Mouse (Mus musculus): ENCODE results near the gene Dhh. TPM values are rescaled to one million over a fixed set of nuclear protein-coding genes. Genes with fewer than 3 reads are reported as not detected.
"Not testable (repeated sequence)": the region's sequence is repeated elsewhere in the genome, so short reads cannot be mapped to it uniquely, and the experiment has no call there.

The Dhh gene
- polyA plus RNA-seq, 1 experiment from 2014 or later: 0.24 TPM

GRCm38 (mm10) chr15:98928598-98929240 lies 30.4 kb upstream of the Dhh start:
- Histone ChIP-seq H3K4me3 (peak overlapping the region; percentile 19; the same call in 1 of the 2 replicates), H3K36me3 (replicated peaks) (peaks cover 28% of the 10 kb centered on the region), H3K27ac (no peak overlapping the region), H3K27me3 (ENCODE audit: poor library complexity, severe bottlenecking) (no peaks in the 10 kb centered on the region), H3K4me1 (peaks cover 29% of the 10 kb centered on the region), H3K9me3 (no peaks in the 10 kb centered on the region)
- peak; percentile 74 for DNase-seq (ENCODE audit: extremely low spot score, low spot score)
- 19% methylated on average over 13 of the region's 13 CpGs for WGBS

GRCm38 (mm10) chr15:98927566-98927965 lies 29.2 kb upstream of the Dhh start:
- no peaks in the 10 kb centered on the region for H3K9me3 ChIP-seq
- no peak overlapping the region for H3K27ac ChIP-seq
- no peak for DNase-seq (ENCODE audit: extremely low spot score, low spot score)
- no peak overlapping the region for H3K4me3 ChIP-seq
- 87% methylated on average over 5 of the region's 5 CpGs for WGBS
- peaks cover 23% of the 10 kb centered on the region for H3K4me1 ChIP-seq
- H3K36me3 ChIP-seq (replicated peaks): peaks cover 22% of the 10 kb centered on the region
- H3K27me3 ChIP-seq (ENCODE audit: poor library complexity, severe bottlenecking): no peaks in the 10 kb centered on the region

DNA sequence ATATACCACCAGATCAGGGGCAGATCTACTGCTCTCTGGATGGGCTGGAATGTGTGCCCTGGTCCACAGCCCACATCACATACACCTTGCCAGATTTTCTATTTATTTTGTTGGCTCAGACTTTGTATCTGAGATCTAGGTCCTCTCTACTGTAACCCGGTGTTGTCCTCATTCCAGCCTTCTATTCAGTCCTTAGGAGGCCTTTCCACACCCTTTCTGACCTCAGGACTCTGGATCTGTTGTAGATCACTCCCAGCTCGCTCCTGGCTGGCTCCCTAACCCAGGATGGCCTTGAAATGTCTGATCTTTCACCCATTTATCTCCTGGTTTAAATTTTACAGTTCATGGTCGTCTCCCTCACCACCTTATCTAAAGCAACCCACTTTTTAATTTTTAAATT lies 26.3 kb upstream of the Dhh start:
- Histone ChIP-seq H3K9me3 (no peaks in the 10 kb centered on the region), H3K4me1 (peaks cover 14% of the 10 kb centered on the region), H3K36me3 (replicated peaks) (peaks cover 6% of the 10 kb centered on the region), H3K27me3 (ENCODE audit: poor library complexity, severe bottlenecking) (no peaks in the 10 kb centered on the region), H3K4me3 (no peak overlapping the region), H3K27ac (no peak overlapping the region)
- DNase-seq (ENCODE audit: extremely low spot score, low spot score): no peak
- 85% methylated on average over 3 of the region's 3 CpGs for WGBS

GRCm38 (mm10) chr15:98923031-98923537 lies 24.7 kb upstream of the Dhh start:
- 87% methylated on average over 2 of the region's 2 CpGs for WGBS
- Histone ChIP-seq H3K27me3 (ENCODE audit: poor library complexity, severe bottlenecking) (no peaks in the 10 kb centered on the region), H3K4me1 (peaks cover 6% of the 10 kb centered on the region)

GRCm38 (mm10) chr15:98922581-98922980 lies 24.2 kb upstream of the Dhh start:
- H3K9me3 ChIP-seq: no peaks in the 10 kb centered on the region
- H3K4me3 ChIP-seq: no peak overlapping the region
- peaks cover 6% of the 10 kb centered on the region for H3K4me1 ChIP-seq
- DNase-seq (ENCODE audit: extremely low spot score, low spot score): no peak
- no peaks in the 10 kb centered on the region for H3K27me3 ChIP-seq (ENCODE audit: poor library complexity, severe bottlenecking)
- H3K27ac ChIP-seq: no peak overlapping the region
- WGBS: 78% methylated on average over 3 of the region's 3 CpGs
- H3K36me3 ChIP-seq (replicated peaks): peaks cover 6% of the 10 kb centered on the region

More at GRCm38 (mm10) chr15:98923031-98923537, 24.7 kb upstream of the Dhh start:
- no peak overlapping the region for H3K27ac ChIP-seq
- DNase-seq (ENCODE audit: extremely low spot score, low spot score): no peak
- H3K9me3 ChIP-seq: no peaks in the 10 kb centered on the region
- H3K36me3 ChIP-seq (replicated peaks): peaks cover 6% of the 10 kb centered on the region
- H3K4me3 ChIP-seq: no peak overlapping the region

DNA sequence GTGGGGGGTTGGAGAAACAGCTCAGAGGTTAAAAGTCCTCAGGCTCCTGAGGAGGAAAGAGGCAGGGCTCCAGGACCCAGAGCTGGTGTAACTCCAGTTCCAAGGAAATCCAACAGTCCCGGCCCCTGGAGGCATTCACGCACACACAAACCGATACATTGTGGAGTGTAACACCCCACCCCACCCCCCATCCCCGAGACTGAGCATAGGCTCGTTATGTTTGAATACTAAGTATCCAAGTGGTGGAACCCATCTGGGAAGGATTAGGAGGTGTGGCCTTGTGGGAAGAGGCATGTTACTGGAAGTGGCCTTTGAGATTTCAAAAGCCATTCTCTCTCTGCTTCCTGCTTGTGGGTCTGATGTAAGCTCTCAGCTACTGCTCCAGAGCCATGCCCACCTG lies 23.2 kb upstream of the Dhh start:
- peaks cover 6% of the 10 kb centered on the region for H3K36me3 ChIP-seq (replicated peaks)
- no peak overlapping the region for H3K27ac ChIP-seq
- no peaks in the 10 kb centered on the region for H3K27me3 ChIP-seq (ENCODE audit: poor library complexity, severe bottlenecking)
- no peaks in the 10 kb centered on the region for H3K9me3 ChIP-seq
- no peak overlapping the region for H3K4me3 ChIP-seq
- DNase-seq (ENCODE audit: extremely low spot score, low spot score): no peak
- WGBS: 82% methylated on average over 5 of the region's 5 CpGs
- H3K4me1 ChIP-seq: peaks cover 14% of the 10 kb centered on the region

DNA sequence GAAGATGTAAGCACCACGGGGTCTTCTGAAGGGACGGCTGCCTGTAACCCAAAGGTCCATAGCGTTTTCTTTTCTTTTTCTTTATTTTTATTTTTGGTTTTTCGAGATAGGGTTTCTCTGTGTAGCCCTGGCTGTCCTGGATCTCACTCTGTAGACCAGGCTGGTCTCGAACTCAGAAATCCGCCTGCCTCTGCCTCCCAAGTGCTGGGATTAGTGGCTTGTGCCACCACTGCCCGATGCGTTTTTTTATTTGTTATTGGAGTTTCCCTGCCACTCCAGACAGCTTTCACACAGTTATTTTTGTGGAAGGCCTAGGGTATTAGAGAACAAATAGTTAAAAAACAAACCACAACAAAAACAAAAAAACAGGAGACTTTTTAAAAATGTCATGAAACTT lies 20.2 kb upstream of the Dhh start:
- not testable (repeated sequence) for DNase-seq (ENCODE audit: extremely low spot score, low spot score); H3K9me3 ChIP-seq; H3K27me3 ChIP-seq (ENCODE audit: poor library complexity, severe bottlenecking)
- Histone ChIP-seq H3K27ac (peak overlapping the region; percentile 95), H3K4me3 (peak overlapping the region; percentile 95), H3K4me1 (peaks cover 28% of the 10 kb centered on the region), H3K36me3 (replicated peaks) (peaks cover 21% of the 10 kb centered on the region)
- 34% methylated on average over 8 of the region's 8 CpGs for WGBS

DNA sequence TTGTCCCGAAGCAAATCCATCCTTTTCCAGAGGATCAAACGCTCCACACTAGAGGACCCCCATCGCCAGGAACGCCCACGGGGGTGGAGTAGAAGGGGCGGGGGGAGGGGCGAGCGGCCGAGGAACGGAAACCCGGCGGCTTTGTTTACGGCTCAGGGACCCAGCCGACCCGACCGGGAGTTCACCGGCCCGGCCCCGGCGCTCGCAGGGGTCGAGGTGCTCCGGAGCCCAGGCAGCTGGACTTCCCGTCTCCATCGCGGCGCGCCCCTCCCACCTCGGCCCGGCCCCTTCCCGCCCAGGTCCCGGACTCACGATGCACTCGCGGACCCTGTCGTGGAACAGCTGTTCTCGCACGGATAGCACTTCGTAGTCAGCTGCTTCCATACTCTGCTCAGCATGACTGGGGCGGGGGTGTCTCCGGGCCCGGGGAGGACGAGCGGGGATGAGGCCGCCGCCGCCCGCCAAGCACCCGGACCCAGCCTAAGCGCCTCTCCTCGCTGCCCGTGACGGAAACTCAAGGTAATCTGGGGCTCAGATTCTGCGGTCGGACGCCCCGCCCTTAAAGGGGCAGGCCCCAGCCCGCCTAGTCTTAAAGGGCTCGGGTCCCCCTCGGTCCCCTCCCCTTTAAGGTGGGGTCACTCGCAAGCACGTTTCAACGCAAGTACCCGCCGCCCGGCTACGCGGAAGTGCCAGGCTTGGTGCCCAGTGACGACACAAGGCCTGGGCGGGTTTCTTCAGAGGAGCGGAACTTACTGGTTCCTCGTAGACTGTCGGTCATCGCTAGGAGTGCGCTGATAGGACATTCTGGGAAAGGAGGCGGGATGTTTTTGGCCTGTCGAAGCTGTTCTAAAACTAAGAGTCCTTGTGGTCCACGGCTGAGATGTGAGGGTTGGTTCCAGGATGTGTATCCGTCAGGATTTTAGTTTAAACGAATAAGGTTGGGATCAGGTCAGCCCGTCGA lies 19.5 kb upstream of the Dhh start, which contains the start of gene Lmbr1l:
TSS of gene Lmbr1l (minus strand) at position 694 of the 961 bp plus-strand sequence.
- peaks cover 28% of the 10 kb centered on the region for H3K36me3 ChIP-seq (replicated peaks)
- under 1% methylated on average over 81 of the region's 82 CpGs for WGBS
- peak within 1 kb of the TSS; percentile 95 for H3K27ac ChIP-seq
- DNase-seq (ENCODE audit: extremely low spot score, low spot score): peak; percentile 99
- H3K4me1 ChIP-seq: peaks cover 28% of the 10 kb centered on the region
- no peaks in the 10 kb centered on the region for H3K27me3 ChIP-seq (ENCODE audit: poor library complexity, severe bottlenecking)
- peak within 1 kb of the TSS; percentile 95 for H3K4me3 ChIP-seq
- H3K9me3 ChIP-seq: no peaks in the 10 kb centered on the region

DNA sequence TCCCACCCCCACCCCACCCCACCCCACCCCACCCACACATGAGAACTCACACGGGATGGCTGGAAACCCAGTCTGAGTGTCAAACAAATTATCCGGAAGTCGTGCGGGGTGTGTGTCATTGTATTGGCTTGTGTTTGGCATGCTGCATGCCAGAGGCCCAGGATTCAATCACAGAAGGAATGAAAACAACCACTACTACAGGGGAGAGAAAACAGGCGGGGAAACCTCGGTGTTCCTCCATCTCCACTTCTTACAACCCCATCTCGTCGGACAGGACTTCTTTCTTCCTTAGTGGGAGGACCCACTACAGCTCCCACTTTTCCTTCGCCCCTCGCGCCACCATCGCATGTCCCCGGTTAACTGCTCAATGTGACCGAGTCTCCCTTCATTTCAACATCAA lies 18.8 kb upstream of the Dhh start:
- Histone ChIP-seq H3K9me3 (no peaks in the 10 kb centered on the region), H3K27ac (peak overlapping the region; percentile 95), H3K4me1 (peaks cover 28% of the 10 kb centered on the region), H3K27me3 (ENCODE audit: poor library complexity, severe bottlenecking) (no peaks in the 10 kb centered on the region), H3K36me3 (replicated peaks) (peaks cover 35% of the 10 kb centered on the region), H3K4me3 (peak overlapping the region; percentile 95)
- DNase-seq (ENCODE audit: extremely low spot score, low spot score): no peak
- WGBS: under 1% methylated on average over 14 of the region's 14 CpGs

DNA sequence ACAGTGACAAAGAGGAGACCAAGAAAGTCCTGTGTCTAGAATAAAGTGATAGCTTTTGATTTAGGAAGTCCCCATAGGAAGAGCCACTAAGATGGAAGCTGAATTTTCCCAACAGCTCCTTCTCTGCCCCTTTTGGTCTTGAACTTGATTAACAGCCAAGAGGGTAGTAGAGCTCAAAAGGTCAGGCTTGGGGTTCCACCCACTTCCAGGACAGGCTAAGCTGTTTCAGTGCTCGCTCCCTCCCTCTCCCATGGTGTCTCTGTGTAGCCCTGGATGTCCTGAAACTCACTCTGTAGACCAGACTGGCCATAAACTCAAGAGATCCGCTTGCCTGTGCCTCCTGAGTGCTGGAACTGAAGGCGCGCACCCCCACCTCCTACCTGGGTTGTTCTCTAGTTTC lies 17.7 kb upstream of the Dhh start:
- WGBS: 95% methylated on average over 4 of the region's 4 CpGs
- H3K9me3 ChIP-seq: no peaks in the 10 kb centered on the region
- H3K36me3 ChIP-seq (replicated peaks): peaks cover 46% of the 10 kb centered on the region
- H3K27ac ChIP-seq: peak overlapping the region; percentile 30; the same call in 1 of the 2 replicates
- DNase-seq (ENCODE audit: extremely low spot score, low spot score): no peak
- peaks cover 28% of the 10 kb centered on the region for H3K4me1 ChIP-seq
- H3K4me3 ChIP-seq: peak overlapping the region; percentile 95
- H3K27me3 ChIP-seq (ENCODE audit: poor library complexity, severe bottlenecking): no peaks in the 10 kb centered on the region

- WGBS: 90% methylated on average over 6 of the region's 6 CpGs
- Histone ChIP-seq H3K4me3 (no peak overlapping the region), H3K27ac (no peak overlapping the region), H3K36me3 (replicated peaks) (peaks cover 57% of the 10 kb centered on the region), H3K9me3 (no peaks in the 10 kb centered on the region), H3K4me1 (peaks cover 32% of the 10 kb centered on the region), H3K27me3 (ENCODE audit: poor library complexity, severe bottlenecking) (no peaks in the 10 kb centered on the region)
- no peak for DNase-seq (ENCODE audit: extremely low spot score, low spot score)
Observed at GRCm38 (mm10) chr15:98914903-98915302, 16.6 kb upstream of the Dhh start.

GRCm38 (mm10) chr15:98904692-98905091 lies 6.4 kb upstream of the Dhh start:
- peaks cover 12% of the 10 kb centered on the region for H3K27me3 ChIP-seq (ENCODE audit: poor library complexity, severe bottlenecking)
- no peaks in the 10 kb centered on the region for H3K9me3 ChIP-seq
- H3K4me3 ChIP-seq: no peak overlapping the region
- peak overlapping the region; percentile 12; the same call in 1 of the 2 replicates for H3K27ac ChIP-seq
- DNase-seq (ENCODE audit: extremely low spot score, low spot score): peak; percentile 66
- peaks cover 65% of the 10 kb centered on the region for H3K36me3 ChIP-seq (replicated peaks)
- H3K4me1 ChIP-seq: peaks cover 8% of the 10 kb centered on the region; the same call in 1 of the 2 replicates
- 28% methylated on average over 10 of the region's 10 CpGs for WGBS

Measured in forebrain, embryonic 10.5 days (tissue).